Comparison of ENCODE assay signal across 8 mouse cellular contexts in the genomic region with DNA sequence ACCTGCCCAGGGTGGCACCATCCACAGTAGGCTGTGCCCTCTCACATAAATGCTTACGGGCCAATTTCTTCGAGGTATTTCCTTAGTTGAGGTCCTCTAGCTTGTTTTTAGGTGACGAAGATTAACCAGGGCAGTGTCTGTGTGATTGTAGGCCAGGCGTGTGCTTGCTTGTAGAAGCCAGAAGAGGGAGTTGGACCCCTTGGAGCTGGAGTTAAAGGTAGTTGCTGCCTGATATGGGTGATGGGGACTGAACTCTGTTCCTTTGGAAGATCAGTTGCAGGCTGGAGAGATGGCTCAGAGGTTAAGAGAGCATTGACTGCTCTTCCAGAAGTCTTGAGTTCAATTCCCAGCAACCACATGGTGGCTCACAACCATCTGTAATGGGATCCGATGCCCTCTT. TPM values are rescaled to one million over a fixed set of nuclear protein-coding genes. Genes with fewer than 3 reads are reported as not detected.
DNase-seq lines count a peak whose midpoint lies in the region; ATAC-seq and TF ChIP-seq lines count a peak whose summit lies in the region.

No protein-coding gene starts in this region.

- peak overlapping the region; percentile 71 for H3K4me3 ChIP-seq in kidney, postnatal 0 days (replicated peaks; ENCODE audit: low read depth, low read length)
- peak overlapping the region; percentile 79; the same call in 1 of the 2 replicates for H3K4me3 ChIP-seq in embryonic facial prominence, embryonic 11.5 days (ENCODE audit: low read depth, low read length)
- peak overlapping the region; percentile 70 for H3K4me3 ChIP-seq in intestine, embryonic 15.5 days (replicated peaks)
- peak overlapping the region; percentile 74 for H3K4me3 ChIP-seq in midbrain, postnatal 0 days (ENCODE audit: low read depth, low read length)

- 79% methylated on average over 5 of the region's 5 CpGs for WGBS in kidney, postnatal 0 days
- WGBS in embryonic facial prominence, embryonic 11.5 days, result 85% methylated on average over 5 of the region's 5 CpGs
- 80% methylated on average over 5 of the region's 5 CpGs for WGBS in intestine, embryonic 15.5 days
- 82% methylated on average over 5 of the region's 5 CpGs for WGBS in midbrain, postnatal 0 days

- DNase-seq in kidney, postnatal 0 days (ENCODE audit: low spot score), result no peak
- DNase-seq in kidney, postnatal 25 days, result no peak
- no peak for DNase-seq in embryonic facial prominence, embryonic 11.5 days (ENCODE audit: low spot score)
- no peak for DNase-seq in midbrain, postnatal 0 days (ENCODE audit: low spot score)
- no peak for DNase-seq in adrenal gland, adult 8-10 months
- DNase-seq in Muller cell, postnatal 12 days (ENCODE audit: inconsistent ontology term), result no peak
- DNase-seq in right cerebral cortex, postnatal 4 days, result no peak

- no peaks in the 10 kb centered on the region for H3K9me3 ChIP-seq in kidney, postnatal 0 days (replicated peaks; ENCODE audit: low read length)
- H3K9me3 ChIP-seq in embryonic facial prominence, embryonic 11.5 days (replicated peaks; ENCODE audit: control insufficient read depth, low read length), result no peaks in the 10 kb centered on the region
- no peaks in the 10 kb centered on the region for H3K9me3 ChIP-seq in intestine, embryonic 15.5 days
- H3K9me3 ChIP-seq in midbrain, postnatal 0 days (ENCODE audit: low read length), result no peaks in the 10 kb centered on the region

- no peak overlapping the region for H3K9ac ChIP-seq in kidney, postnatal 0 days (ENCODE audit: low read depth, low read length)
- no peak overlapping the region for H3K9ac ChIP-seq in embryonic facial prominence, embryonic 11.5 days (replicated peaks; ENCODE audit: low read length)
- peak overlapping the region; percentile 89 for H3K9ac ChIP-seq in intestine, embryonic 15.5 days
- H3K9ac ChIP-seq in midbrain, postnatal 0 days (replicated peaks; ENCODE audit: low read length, poor library complexity, severe bottlenecking), result 0 out of 2 replicates have a peak overlapping the region, but pooled peaks have one; percentile 0

- no peak for ATAC-seq in kidney, postnatal 0 days (replicated peaks; ENCODE audit: low FRiP score, low read depth)
- ATAC-seq in embryonic facial prominence, embryonic 11.5 days (replicated peaks; ENCODE audit: insufficient number of reproducible peaks, low FRiP score, low TSS enrichment, low read depth), result no peak
- no peak for ATAC-seq in intestine, embryonic 15.5 days
- no peak for ATAC-seq in midbrain, postnatal 0 days (ENCODE audit: low FRiP score)

- no peaks in the 10 kb centered on the region; the same call in 1 of the 2 replicates for H3K4me1 ChIP-seq in kidney, postnatal 0 days (replicated peaks; ENCODE audit: insufficient read depth, low read length)
- H3K4me1 ChIP-seq in embryonic facial prominence, embryonic 11.5 days (ENCODE audit: control insufficient read depth, insufficient read depth, low read length), result no peaks in the 10 kb centered on the region
- peaks cover 12% of the 10 kb centered on the region for H3K4me1 ChIP-seq in intestine, embryonic 15.5 days (replicated peaks)
- peaks cover 10% of the 10 kb centered on the region; the same call in 1 of the 2 replicates for H3K4me1 ChIP-seq in midbrain, postnatal 0 days (ENCODE audit: insufficient read depth, low read length)

- H3K27me3 ChIP-seq in kidney, postnatal 0 days (ENCODE audit: insufficient read depth, low read length), result no peaks in the 10 kb centered on the region
- no peaks in the 10 kb centered on the region for H3K27me3 ChIP-seq in embryonic facial prominence, embryonic 11.5 days (ENCODE audit: control insufficient read depth, insufficient read depth, low read length)
- no peaks in the 10 kb centered on the region for H3K27me3 ChIP-seq in intestine, embryonic 15.5 days (replicated peaks)
- no peaks in the 10 kb centered on the region for H3K27me3 ChIP-seq in midbrain, postnatal 0 days (ENCODE audit: insufficient read depth, low read length)

- peaks cover 14% of the 10 kb centered on the region for H3K36me3 ChIP-seq in kidney, postnatal 0 days (ENCODE audit: insufficient read depth, low read length)
- peaks cover 6% of the 10 kb centered on the region for H3K36me3 ChIP-seq in embryonic facial prominence, embryonic 11.5 days (replicated peaks; ENCODE audit: control insufficient read depth, insufficient read depth, low read depth, low read length)
- peaks cover 17% of the 10 kb centered on the region for H3K36me3 ChIP-seq in intestine, embryonic 15.5 days
- peaks cover 16% of the 10 kb centered on the region for H3K36me3 ChIP-seq in midbrain, postnatal 0 days (ENCODE audit: insufficient read depth, low read length)

- no peak overlapping the region for H3K27ac ChIP-seq in kidney, postnatal 0 days
- H3K27ac ChIP-seq in embryonic facial prominence, embryonic 11.5 days (replicated peaks; ENCODE audit: low read depth, low read length), result no peak overlapping the region
- H3K27ac ChIP-seq in intestine, embryonic 15.5 days, result no peak overlapping the region
- no peak overlapping the region for H3K27ac ChIP-seq in midbrain, postnatal 0 days (ENCODE audit: low read depth, low read length)

- peak overlapping the region; percentile 83 for H3K4me2 ChIP-seq in kidney, postnatal 0 days (ENCODE audit: low read length)
- H3K4me2 ChIP-seq in embryonic facial prominence, embryonic 11.5 days (ENCODE audit: low read depth, low read length), result peak overlapping the region; percentile 74; the same call in 1 of the 2 replicates
- peak overlapping the region; percentile 65 for H3K4me2 ChIP-seq in intestine, embryonic 15.5 days (replicated peaks)
- H3K4me2 ChIP-seq in midbrain, postnatal 0 days (ENCODE audit: low read depth, low read length, poor library complexity, severe bottlenecking), result peak overlapping the region; percentile 73

- TF ChIP-seq CTCF in kidney, postnatal 0 days (IDR thresholded peaks at IDR 0.05; ENCODE audit: low read depth), result 0 out of 2 replicates have a peak, but pooled peaks have one; percentile 14
- TF ChIP-seq CTCF in midbrain, postnatal 0 days (IDR thresholded peaks at IDR 0.05), result 0 out of 2 replicates have a peak, but pooled peaks have one; percentile 8

RNA-seq across cellular contexts. Expression of a gene that starts 1.1 kb away (rescaled TPM):
- polyA plus RNA-seq in kidney, postnatal 0 days (2015; fragmentation: Nextera tagmentation; extraction: Ambion mirVana), result 19.1 and 21.7 TPM in 2 replicates
- polyA plus RNA-seq in embryonic facial prominence, embryonic 11.5 days (2014; fragmentation: Nextera tagmentation; extraction: Ambion mirVana), result 12.4 and 15.7 TPM in 2 replicates
- 23.8 and 23.9 TPM in 2 replicates for polyA plus RNA-seq in intestine, embryonic 15.5 days (2015; fragmentation: Nextera tagmentation; extraction: Ambion mirVana)
- total RNA-seq in midbrain, postnatal 0 days (2014; rRNA removed), result 18.8 and 19.0 TPM in 2 replicates
- polyA plus RNA-seq in midbrain, postnatal 0 days (2015; fragmentation: Nextera tagmentation; extraction: Ambion mirVana), result 10.7 and 11.0 TPM in 2 replicates
- total RNA-seq in adrenal gland, adult 8-10 months (2022), result 10 to 100 TPM; 58.6 to 91.3 (median 75.3) TPM

RNA-seq across cellular contexts. Expression of a gene that starts 24.2 kb away (rescaled TPM):
- polyA plus RNA-seq in kidney, postnatal 0 days (2015; fragmentation: Nextera tagmentation; extraction: Ambion mirVana), result 320 and 335 TPM in 2 replicates
- polyA plus RNA-seq in embryonic facial prominence, embryonic 11.5 days (2014; fragmentation: Nextera tagmentation; extraction: Ambion mirVana), result 503 and 527 TPM in 2 replicates
- polyA plus RNA-seq in intestine, embryonic 15.5 days (2015; fragmentation: Nextera tagmentation; extraction: Ambion mirVana), result 290 and 308 TPM in 2 replicates
- 120 and 150 TPM in 2 replicates for total RNA-seq in midbrain, postnatal 0 days (2014; rRNA removed)
- polyA plus RNA-seq in midbrain, postnatal 0 days (2015; fragmentation: Nextera tagmentation; extraction: Ambion mirVana), result 279 and 298 TPM in 2 replicates
- 100 to 1,000 TPM; 191 to 262 (median 238) TPM for total RNA-seq in adrenal gland, adult 8-10 months (2022)

RNA-seq across cellular contexts. Expression of a gene that starts 24.7 kb away (rescaled TPM):
- 228 and 241 TPM in 2 replicates for polyA plus RNA-seq in kidney, postnatal 0 days (2015; fragmentation: Nextera tagmentation; extraction: Ambion mirVana)
- polyA plus RNA-seq in embryonic facial prominence, embryonic 11.5 days (2014; fragmentation: Nextera tagmentation; extraction: Ambion mirVana), result 69.6 and 75.6 TPM in 2 replicates
- polyA plus RNA-seq in intestine, embryonic 15.5 days (2015; fragmentation: Nextera tagmentation; extraction: Ambion mirVana), result 193 and 229 TPM in 2 replicates
- 6.0 and 11.6 TPM in 2 replicates for total RNA-seq in midbrain, postnatal 0 days (2014; rRNA removed)
- 23.7 and 24.8 TPM in 2 replicates for polyA plus RNA-seq in midbrain, postnatal 0 days (2015; fragmentation: Nextera tagmentation; extraction: Ambion mirVana)
- 100 to 1,000 TPM; 142 to 179 (median 157) TPM for total RNA-seq in adrenal gland, adult 8-10 months (2022)

RNA-seq across cellular contexts. Expression of a gene that starts 34.9 kb away (rescaled TPM):
- polyA plus RNA-seq in kidney, postnatal 0 days (2015; fragmentation: Nextera tagmentation; extraction: Ambion mirVana), result 45.6 and 50.1 TPM in 2 replicates
- 13.5 and 15.8 TPM in 2 replicates for polyA plus RNA-seq in embryonic facial prominence, embryonic 11.5 days (2014; fragmentation: Nextera tagmentation; extraction: Ambion mirVana)
- polyA plus RNA-seq in intestine, embryonic 15.5 days (2015; fragmentation: Nextera tagmentation; extraction: Ambion mirVana), result 19.2 and 19.4 TPM in 2 replicates
- 6.5 and 19.3 TPM in 2 replicates for total RNA-seq in midbrain, postnatal 0 days (2014; rRNA removed)
- 14.4 and 14.5 TPM in 2 replicates for polyA plus RNA-seq in midbrain, postnatal 0 days (2015; fragmentation: Nextera tagmentation; extraction: Ambion mirVana)
- 10 to 100 TPM; 37.2 to 56.4 (median 40.4) TPM for total RNA-seq in adrenal gland, adult 8-10 months (2022)

RNA-seq across cellular contexts. Expression of a gene that starts 48.4 kb away (rescaled TPM):
- 150 and 164 TPM in 2 replicates for polyA plus RNA-seq in kidney, postnatal 0 days (2015; fragmentation: Nextera tagmentation; extraction: Ambion mirVana)
- polyA plus RNA-seq in embryonic facial prominence, embryonic 11.5 days (2014; fragmentation: Nextera tagmentation; extraction: Ambion mirVana), result 95.1 and 96.7 TPM in 2 replicates
- 122 and 133 TPM in 2 replicates for polyA plus RNA-seq in intestine, embryonic 15.5 days (2015; fragmentation: Nextera tagmentation; extraction: Ambion mirVana)
- 64.5 and 87.3 TPM in 2 replicates for total RNA-seq in midbrain, postnatal 0 days (2014; rRNA removed)
- polyA plus RNA-seq in midbrain, postnatal 0 days (2015; fragmentation: Nextera tagmentation; extraction: Ambion mirVana), result 120 and 131 TPM in 2 replicates
- 100 to 1,000 TPM; 330 to 558 (median 451) TPM for total RNA-seq in adrenal gland, adult 8-10 months (2022)

Comparison
In these comparisons a context has a peak if more than half of its experiments do, and no peak if none do; other contexts are left out.
1. H3K9ac ChIP-seq: peak in intestine, embryonic 15.5 days (single experiment) and midbrain, postnatal 0 days (single experiment); none in kidney, postnatal 0 days (single experiment) and embryonic facial prominence, embryonic 11.5 days (single experiment).
2. Peak in every context shown above with its lines, with median percentiles within 50 percentile points of each other: H3K4me2 ChIP-seq and H3K4me3 ChIP-seq.